Mouse (Mus musculus) MEL (cell line): ENCODE measurements at regions not wholly inside any gene's neighbourhood (a gene's known extent, or its start where the extent isn't known, plus 50 kb on each side); places are given as distances from the start of the nearest gene placed in this dataset.

ENCODE experiments used
- DNase-seq: peaks from one replicate; pipeline ENCODE4 v3.0.0; 2011; ENCODE audit warnings: low read depth, low spot score
- H3K27ac ChIP-seq: 2 replicates; pipeline ENCODE4 v1.5.1; 2012; ENCODE audit warnings: low read depth, mild to moderate bottlenecking, control low read depth, low read length, moderate library complexity; ENCODE audit not compliant: control insufficient read depth
- H3K27me3 ChIP-seq, 2 experiments: fragments of 150-350 bp in 1 of 2; sonication (generic) in 1 of 2; 2 replicates each; pipeline ENCODE4 v1.6.1; 2012; ENCODE audit warnings: low read length in 2 of 2, mild to moderate bottlenecking in 2 of 2, improper control_type of control experiment in 1 of 2, moderate library complexity in 1 of 2; ENCODE audit not compliant: insufficient read depth in 2 of 2, control insufficient read depth in 1 of 2
- H3K36me3 ChIP-seq, 2 experiments: 2 replicates each; pipeline ENCODE4 v1.6.1; 2012 to 2014; ENCODE audit warnings: low read length in 2 of 2, improper control_type of control experiment in 1 of 2, inconsistent platforms in 1 of 2, mild to moderate bottlenecking in 1 of 2; ENCODE audit not compliant: insufficient read depth in 2 of 2, control insufficient read depth in 1 of 2
- H3K4me1 ChIP-seq, 2 experiments: fragments of 150-350 bp in 1 of 2; sonication (generic) in 1 of 2; 2 replicates each; pipeline ENCODE4 v1.6.1; 2012; ENCODE audit warnings: low read length in 2 of 2, improper control_type of control experiment in 1 of 2, mild to moderate bottlenecking in 1 of 2; ENCODE audit not compliant: insufficient read depth in 2 of 2, control insufficient read depth in 1 of 2
- H3K4me3 ChIP-seq, 2 experiments: fragments of 150-350 bp in 1 of 2; sonication (generic) in 1 of 2; 2 replicates each; pipeline ENCODE4 v1.5.1; 2012; ENCODE audit warnings: low read depth in 2 of 2, low read length in 2 of 2, mild to moderate bottlenecking in 2 of 2, moderate library complexity in 2 of 2, control low read depth in 1 of 2, improper control_type of control experiment in 1 of 2; ENCODE audit not compliant: control insufficient read depth in 1 of 2, insufficient read depth in 1 of 2
- H3K79me2 ChIP-seq: 2 replicates; pipeline ENCODE4 v1.6.1; 2012; ENCODE audit warnings: mild to moderate bottlenecking, low read length, moderate library complexity; ENCODE audit not compliant: control insufficient read depth, poor library complexity, insufficient read depth
- H3K9ac ChIP-seq: 2 replicates; pipeline ENCODE4 v1.6.1; 2012; ENCODE audit warnings: low read depth, mild to moderate bottlenecking, control low read depth, low read length, moderate library complexity; ENCODE audit not compliant: control insufficient read depth, poor library complexity, severe bottlenecking
- H3K9me3 ChIP-seq: fragments of 150-350 bp; sonication (generic); replicated peaks from 2 replicates; pipeline ENCODE4 v1.6.1; 2012; ENCODE audit warnings: mild to moderate bottlenecking, low read length, improper control_type of control experiment, moderate library complexity; ENCODE audit not compliant: insufficient read depth
- BHLHE40 ChIP-seq: IDR thresholded peaks from 2 replicates; pipeline ENCODE4 v1.6.1; 2012; ENCODE audit warnings: low read depth, mild to moderate bottlenecking, inconsistent platforms, low read length, improper control_type of control experiment, borderline replicate concordance
- CHD1 ChIP-seq: IDR thresholded peaks from 2 replicates; pipeline ENCODE4 v1.6.1; 2012; ENCODE audit warnings: low read depth, mild to moderate bottlenecking, inconsistent platforms, low read length, improper control_type of control experiment
- CHD2 ChIP-seq: IDR thresholded peaks from 2 replicates; pipeline ENCODE4 v1.6.1; 2011; ENCODE audit warnings: low read length, improper control_type of control experiment
- CTCF ChIP-seq, 3 experiments: IDR thresholded peaks in 2 of 3; conservative IDR thresholded peaks in 1 of 3; 2 replicates each; pipeline ENCODE4 v1.5.1; 2011 to 2012; ENCODE audit warnings: low read length in 3 of 3, low read depth in 2 of 3, mild to moderate bottlenecking in 2 of 3, improper control_type of control experiment in 1 of 3, inconsistent platforms in 1 of 3, mixed read lengths in 1 of 3, moderate library complexity in 1 of 3; ENCODE audit not compliant: control insufficient read depth in 1 of 3, insufficient read depth in 1 of 3, poor library complexity in 1 of 3, severe bottlenecking in 1 of 3
- ETS1 ChIP-seq: IDR thresholded peaks from 2 replicates; pipeline ENCODE4 v1.6.1; 2012; ENCODE audit warnings: low read depth, mild to moderate bottlenecking, inconsistent platforms, low read length, improper control_type of control experiment, moderate library complexity
- GATA1 ChIP-seq: IDR thresholded peaks from 2 replicates; pipeline ENCODE4 v1.6.1; 2011; ENCODE audit warnings: low read depth, low read length, improper control_type of control experiment
- HCFC1 ChIP-seq: IDR thresholded peaks from 2 replicates; pipeline ENCODE4 v1.6.1; 2012; ENCODE audit warnings: low read depth, mild to moderate bottlenecking, inconsistent platforms, low read length, improper control_type of control experiment, moderate library complexity
- JUND ChIP-seq: IDR thresholded peaks from 2 replicates; pipeline ENCODE4 v1.6.1; 2011; ENCODE audit warnings: low read depth, mild to moderate bottlenecking, improper control_type of control experiment, low read length
- MAFK ChIP-seq: IDR thresholded peaks from 2 replicates; pipeline ENCODE4 v1.6.1; 2011; ENCODE audit warnings: low read depth, mild to moderate bottlenecking, low read length, improper control_type of control experiment, borderline replicate concordance
- MAZ ChIP-seq: IDR thresholded peaks from 2 replicates; pipeline ENCODE4 v1.6.1; 2012; ENCODE audit warnings: low read depth, mild to moderate bottlenecking, inconsistent platforms, low read length, improper control_type of control experiment
- MEF2A ChIP-seq: IDR thresholded peaks from 2 replicates; pipeline ENCODE4 v1.6.1; 2014; ENCODE audit warnings: low read depth, mild to moderate bottlenecking, inconsistent platforms, low read length, improper control_type of control experiment; ENCODE audit not compliant: poor library complexity, insufficient replicate concordance, severe bottlenecking; ENCODE audit errors: extremely low read depth
- MXI1 ChIP-seq: IDR thresholded peaks from 2 replicates; pipeline ENCODE4 v1.6.1; 2011; ENCODE audit warnings: mild to moderate bottlenecking, low read depth, low read length, improper control_type of control experiment
- POLR2AphosphoS5 ChIP-seq: IDR thresholded peaks from 2 replicates; pipeline ENCODE4 v1.6.1; 2012; ENCODE audit warnings: low read depth, borderline replicate concordance, mild to moderate bottlenecking, inconsistent platforms, low read length, moderate library complexity, mixed read lengths
- RCOR1 ChIP-seq: IDR thresholded peaks from 2 replicates; pipeline ENCODE4 v1.6.1; 2012; ENCODE audit warnings: low read depth, mild to moderate bottlenecking, inconsistent platforms, low read length, improper control_type of control experiment
- SMC3 ChIP-seq: IDR thresholded peaks from 2 replicates; pipeline ENCODE4 v1.6.1; 2011; ENCODE audit warnings: low read depth, low read length, improper control_type of control experiment
- TAL1 ChIP-seq: IDR thresholded peaks from 2 replicates; pipeline ENCODE4 v1.6.1; 2012; ENCODE audit warnings: mild to moderate bottlenecking, inconsistent platforms, low read length, moderate library complexity, mixed read lengths
- ZC3H11A ChIP-seq: IDR thresholded peaks from 2 replicates; pipeline ENCODE4 v1.6.1; 2012; ENCODE audit warnings: low read depth, mild to moderate bottlenecking, inconsistent platforms, low read length, improper control_type of control experiment
- ZMIZ1 ChIP-seq: IDR thresholded peaks from 2 replicates; pipeline ENCODE4 v1.6.1; 2012; ENCODE audit warnings: low read depth, mild to moderate bottlenecking, inconsistent platforms, low read length, improper control_type of control experiment, moderate library complexity
- ZNF384 ChIP-seq: IDR thresholded peaks from 2 replicates; pipeline ENCODE4 v1.6.1; 2012; ENCODE audit warnings: low read depth, mild to moderate bottlenecking, inconsistent platforms, low read length, improper control_type of control experiment

DNA sequence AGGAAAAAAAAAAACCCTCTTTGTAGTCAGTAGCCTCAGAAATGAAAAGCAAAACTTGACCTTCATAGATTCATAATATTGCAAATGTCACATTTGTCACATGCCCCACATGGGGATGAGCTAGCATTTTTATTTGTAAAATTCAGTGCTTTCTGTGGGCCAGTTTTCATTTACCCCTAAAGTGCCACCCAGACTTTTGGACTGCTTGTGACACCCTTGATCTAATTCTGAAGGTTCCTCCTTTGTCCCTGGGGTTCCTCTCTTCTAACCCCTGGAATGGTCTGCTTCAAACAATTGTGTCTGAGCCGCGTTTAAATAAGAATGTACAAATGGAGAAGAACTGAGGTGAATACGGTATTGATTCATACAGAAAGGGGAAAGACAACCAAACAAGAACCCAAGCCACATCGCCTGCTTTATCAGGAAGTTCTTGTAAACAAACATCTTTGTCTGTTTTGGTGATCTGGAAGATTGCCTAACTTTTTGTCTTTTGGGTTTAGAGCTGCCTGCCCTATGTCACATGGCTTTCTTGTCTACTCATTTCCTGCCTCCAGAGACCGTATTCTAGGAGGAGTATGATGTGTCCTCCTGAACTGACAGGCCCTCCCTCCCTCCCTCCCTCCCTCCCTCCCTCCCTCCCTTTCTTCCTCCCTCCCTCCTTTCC, 203.1 kb upstream of the Gm9833 start:
- Histone ChIP-seq H3K4me3 (no peak overlapping the region), H3K27ac (no peak overlapping the region), H3K9me3 (no peaks in the 10 kb centered on the region), H3K27me3 (no peaks in the 10 kb centered on the region), H3K4me1 (no peaks in the 10 kb centered on the region), H3K36me3 (no peaks in the 10 kb centered on the region), H3K9ac (no peak overlapping the region), H3K79me2 (no peaks in the 10 kb centered on the region)
- TF ChIP-seq SMC3 (no peak), JUND (no peak), CHD2 (no peak), CHD1 (no peak), ZC3H11A (no peak), POLR2AphosphoS5 (no peak)
- no peak for DNase-seq

DNA sequence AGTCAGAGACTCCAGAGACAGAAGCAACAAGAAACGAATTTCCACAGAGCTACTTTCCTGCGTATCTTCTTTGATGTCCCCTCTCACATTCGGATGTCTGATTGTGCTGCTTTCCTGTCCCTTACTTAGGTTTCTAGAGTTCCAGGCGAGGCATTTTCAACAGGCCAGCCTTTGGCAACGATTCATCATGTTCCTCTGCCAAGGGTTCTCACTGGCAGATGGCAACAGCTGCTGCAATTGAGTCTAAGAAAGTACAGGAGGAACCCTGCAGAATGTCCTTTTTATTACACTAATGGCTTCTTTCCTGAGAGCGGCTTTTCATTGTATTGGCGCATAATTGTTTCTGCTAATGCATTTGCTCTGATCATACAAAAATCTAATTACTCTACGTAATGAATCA, 202.3 kb upstream of the Gm9833 start:
- Histone ChIP-seq H3K9ac (no peak overlapping the region), H3K4me1 (no peaks in the 10 kb centered on the region), H3K27me3 (no peaks in the 10 kb centered on the region), H3K79me2 (no peaks in the 10 kb centered on the region), H3K9me3 (no peaks in the 10 kb centered on the region), H3K27ac (no peak overlapping the region), H3K36me3 (no peaks in the 10 kb centered on the region), H3K4me3 (no peak overlapping the region)
- no peak for DNase-seq
- TF ChIP-seq ETS1 (no peak), JUND (no peak), MAZ (no peak), ZMIZ1 (no peak), MXI1 (no peak), BHLHE40 (no peak), MEF2A (no peak), GATA1 (no peak), ZNF384 (no peak)

DNA sequence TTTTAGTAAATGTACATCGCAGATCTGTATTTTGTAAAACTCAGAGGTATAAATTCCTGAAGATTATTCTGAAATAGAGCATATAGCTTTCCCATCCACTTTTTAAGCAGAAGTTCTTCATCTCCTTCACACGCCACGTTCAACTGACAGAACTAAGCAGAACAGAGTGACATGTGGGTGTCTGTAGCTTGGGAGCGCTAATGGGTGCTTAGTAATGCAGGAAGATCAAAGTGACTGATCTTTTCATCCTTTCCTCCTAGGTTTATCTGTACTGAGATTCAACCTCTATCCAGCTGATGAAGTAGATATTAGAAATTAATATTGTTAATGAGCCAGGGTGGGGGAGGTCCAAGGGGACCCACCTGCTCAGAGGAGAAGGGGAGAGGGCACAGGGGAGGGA, 201.8 kb upstream of the Gm9833 start:
- Histone ChIP-seq H3K4me1 (no peaks in the 10 kb centered on the region), H3K4me3 (no peak overlapping the region), H3K36me3 (no peaks in the 10 kb centered on the region), H3K79me2 (no peaks in the 10 kb centered on the region), H3K9me3 (no peaks in the 10 kb centered on the region), H3K9ac (no peak overlapping the region), H3K27ac (no peak overlapping the region), H3K27me3 (no peaks in the 10 kb centered on the region)
- DNase-seq, result no peak
- TF ChIP-seq HCFC1 (no peak), CTCF (IDR thresholded peaks at IDR 0.05 in 2 of 3, conservative IDR thresholded peaks at IDR 0.05 in 1 of 3; ENCODE audit: control insufficient read depth in 1 of 3, insufficient read depth in 1 of 3, low read depth in 2 of 3, low read length in 3 of 3, poor library complexity in 1 of 3, severe bottlenecking in 1 of 3) (no peak), MAFK (no peak), RCOR1 (no peak), JUND (no peak), ETS1 (no peak), POLR2AphosphoS5 (no peak), TAL1 (no peak), MXI1 (no peak), MEF2A (no peak), ZC3H11A (no peak)
